Mouse (Mus musculus) kidney, adult 10 weeks (tissue): Measurements from ENCODE around the gene Dmrta1. TPM values are rescaled to one million over a fixed set of nuclear protein-coding genes. Genes with fewer than 3 reads are reported as not detected.

Experiments used
- polyA plus RNA-seq: library from polyadenylated mRNA; stranded (reverse); fragments of 350-450 nt; fragmentation: Illumina TruSeq; extraction: RNeasy Lipid Tissue Mini Kit (QIAGEN cat#74804); gene quantifications from one replicate; pipeline ENCODE4 v1.2.3, GENCODE M21; 2014; ENCODE audit warnings: low read depth, low replicate concordance

Dmrta1 gene
- polyA plus RNA-seq = 0.24 TPM

GRCm38 (mm10) chr4:89679195-89679594, at the start of gene Dmrta1:
Gene Dmrta1 (plus strand): TSS chr4:89679436.

